In genomic region chr9:54980674-54981073, GRCm38 (mm10) we compare ENCODE assay signal across 8 mouse cellular contexts. TPM values are rescaled to one million over a fixed set of nuclear protein-coding genes. Genes with fewer than 3 reads are reported as not detected.
A peak's percentile ranks its signal among the peaks of the same experiment; 100 is the strongest.
DNase-seq lines count a peak whose midpoint lies in the region; ATAC-seq and TF ChIP-seq lines count a peak whose summit lies in the region.

TSS of gene Chrna5 (plus strand) at chr9:54980880.

- WGBS in liver, embryonic 13.5 days (ENCODE audit: insufficient replicate concordance) = 54% methylated on average over 8 of the region's 8 CpGs

- peak within 1 kb of the TSS; percentile 81 for H3K4me2 ChIP-seq in liver, embryonic 13.5 days

- H3K27me3 ChIP-seq in testis, adult 2 months (ENCODE audit: control insufficient read depth, insufficient read depth, low read length) = no peaks in the 10 kb centered on the region
- peaks cover 59% of the 10 kb centered on the region for H3K27me3 ChIP-seq in liver, embryonic 13.5 days

- peaks cover 14% of the 10 kb centered on the region for H3K4me1 ChIP-seq in testis, adult 2 months (ENCODE audit: control insufficient read depth, insufficient read depth, low read length)
- H3K4me1 ChIP-seq in liver, embryonic 13.5 days (replicated peaks) = peaks cover 16% of the 10 kb centered on the region

- 0 out of 2 replicates have a peak, but pooled peaks have one; percentile 20 for ATAC-seq in frontal cortex, adult (ENCODE audit: low TSS enrichment)
- no peak for ATAC-seq in liver, embryonic 13.5 days (ENCODE audit: low read depth)

- TF ChIP-seq CTCF in testis, adult 2 months (IDR thresholded peaks at IDR 0.05; ENCODE audit: control insufficient read depth, insufficient read depth, insufficient replicate concordance, low read depth, low read length) = no peak

- 0 out of 2 replicates have a peak within 1 kb of the TSS, but pooled peaks have one; percentile 9 for H3K9ac ChIP-seq in liver, embryonic 13.5 days

- peak within 1 kb of the TSS; percentile 89 for H3K4me3 ChIP-seq in testis, adult 2 months (ENCODE audit: control insufficient read depth, low read depth, low read length)
- H3K4me3 ChIP-seq in liver, embryonic 13.5 days (replicated peaks) = peak within 1 kb of the TSS; percentile 62

- H3K27ac ChIP-seq in testis, adult 2 months (ENCODE audit: control insufficient read depth, insufficient read depth, low read depth, low read length) = no peak within 1 kb of the TSS; the same call in 1 of the 2 replicates
- no peak within 1 kb of the TSS for H3K27ac ChIP-seq in liver, embryonic 13.5 days

- no peak for DNase-seq in frontal cortex, postnatal 10 days (ENCODE audit: low spot score in 2 of 2)
- no peak for DNase-seq in testis, postnatal 14 days (ENCODE audit: low spot score)
- no peak for DNase-seq in liver, embryonic 13.5 days
- DNase-seq in adrenal gland, postnatal 10 days = no peak
- DNase-seq in cerebellum, adult 9-10 months = no peak
- no peak for DNase-seq in adrenal gland, adult (ENCODE audit: inconsistent age in 2 of 2, low spot score in 1 of 2)

- no peaks in the 10 kb centered on the region for H3K9me3 ChIP-seq in liver, embryonic 13.5 days (replicated peaks)

- H3K36me3 ChIP-seq in testis, adult 2 months (ENCODE audit: control insufficient read depth, insufficient read depth, low read length) = no peaks in the 10 kb centered on the region
- no peaks in the 10 kb centered on the region for H3K36me3 ChIP-seq in liver, embryonic 13.5 days

- TF ChIP-seq POLR2A in testis, adult 2 months (IDR thresholded peaks at IDR 0.05; ENCODE audit: control insufficient read depth, low read depth, low read length) = no peak

RNA-seq across cellular contexts. Expression of gene Chrna5, which starts in this region (rescaled TPM):
- polyA plus RNA-seq in testis, adult 2 months (2012; rRNA removed) = 6.7 and 9.2 TPM in 2 replicates
- polyA plus RNA-seq in liver, embryonic 13.5 days (2015; fragmentation: Nextera tagmentation; extraction: Ambion mirVana) = 0.03 TPM in 1 of 2 replicates, not detected in the other
- total RNA-seq in adrenal gland, postnatal 10 days (2021) = 1 to 10 TPM in 1 of 2 experiments, under 1 TPM in 1; 0.99 to 2.5 TPM
